Mouse (Mus musculus): ENCODE data around the gene Btbd8. TPM values are rescaled to one million over a fixed set of nuclear protein-coding genes. Genes with fewer than 3 reads are reported as not detected.

The Btbd8 gene
- polyA plus RNA-seq (2012; ENCODE audit: insufficient read depth, insufficient read length, missing spikeins) = 2.5 and 3.8 TPM in 2 replicates

GRCm38 (mm10) chr5:107437464-107438281 lies at the start of gene Btbd8:
TSS of gene Btbd8 (plus strand) at chr5:107437997.
- peaks cover 6% of the 10 kb centered on the region for H3K4me1 ChIP-seq (ENCODE audit: control insufficient read depth, insufficient read depth, low read length)
- H3K27ac ChIP-seq (ENCODE audit: insufficient read depth, low read depth, low read length) = peak within 1 kb of the TSS; percentile 43
- peak within 1 kb of the TSS; percentile 77 for H3K4me3 ChIP-seq (ENCODE audit: insufficient read depth, low read length)
- TF ChIP-seq POLR2A (IDR thresholded peaks at IDR 0.05; ENCODE audit: borderline replicate concordance, low read depth, low read length) = no peak
- no peak for TF ChIP-seq CTCF (IDR thresholded peaks at IDR 0.05; ENCODE audit: low read depth, low read length)

- TF ChIP-seq CTCF (IDR thresholded peaks at IDR 0.05; ENCODE audit: low read depth, low read length) (no peak), POLR2A (IDR thresholded peaks at IDR 0.05; ENCODE audit: borderline replicate concordance, low read depth, low read length) (no peak)
- no peak overlapping the region for H3K4me3 ChIP-seq (ENCODE audit: insufficient read depth, low read length)
- H3K27ac ChIP-seq (ENCODE audit: insufficient read depth, low read depth, low read length) = no peak overlapping the region
Observed at GRCm38 (mm10) chr5:107389373-107389772, 48.4 kb upstream of the Btbd8 start.

DNA sequence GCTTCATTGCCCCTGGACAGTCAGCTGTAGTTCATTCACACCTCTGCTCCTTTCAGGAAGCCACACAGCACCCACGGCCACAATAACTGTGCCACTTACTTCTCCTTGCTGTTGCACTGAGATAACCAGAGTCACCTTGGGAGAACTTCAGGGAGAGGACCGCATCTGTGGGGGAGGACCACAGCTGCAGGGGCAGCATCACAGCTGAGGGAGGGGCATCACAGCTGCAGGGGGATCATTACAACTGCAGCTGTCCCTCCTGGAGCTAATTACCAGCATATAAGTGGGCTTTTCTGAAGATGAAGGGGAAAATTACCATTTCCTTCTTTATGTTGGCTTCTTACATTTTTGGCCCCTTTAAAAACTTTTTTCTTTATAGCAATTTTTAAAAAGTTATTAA lies 43.4 kb upstream of the Btbd8 start:
- no peak for TF ChIP-seq CTCF (IDR thresholded peaks at IDR 0.05; ENCODE audit: low read depth, low read length)
- no peak for TF ChIP-seq POLR2A (IDR thresholded peaks at IDR 0.05; ENCODE audit: borderline replicate concordance, low read depth, low read length)
- Histone ChIP-seq H3K4me1 (ENCODE audit: control insufficient read depth, insufficient read depth, low read length) (peaks cover 6% of the 10 kb centered on the region; the same call in 1 of the 2 replicates), H3K4me3 (ENCODE audit: insufficient read depth, low read length) (no peak overlapping the region), H3K27ac (ENCODE audit: insufficient read depth, low read depth, low read length) (no peak overlapping the region)

More at GRCm38 (mm10) chr5:107389373-107389772, 48.4 kb upstream of the Btbd8 start:
- peaks cover 11% of the 10 kb centered on the region for H3K4me1 ChIP-seq (ENCODE audit: control insufficient read depth, insufficient read depth, low read length)

DNA sequence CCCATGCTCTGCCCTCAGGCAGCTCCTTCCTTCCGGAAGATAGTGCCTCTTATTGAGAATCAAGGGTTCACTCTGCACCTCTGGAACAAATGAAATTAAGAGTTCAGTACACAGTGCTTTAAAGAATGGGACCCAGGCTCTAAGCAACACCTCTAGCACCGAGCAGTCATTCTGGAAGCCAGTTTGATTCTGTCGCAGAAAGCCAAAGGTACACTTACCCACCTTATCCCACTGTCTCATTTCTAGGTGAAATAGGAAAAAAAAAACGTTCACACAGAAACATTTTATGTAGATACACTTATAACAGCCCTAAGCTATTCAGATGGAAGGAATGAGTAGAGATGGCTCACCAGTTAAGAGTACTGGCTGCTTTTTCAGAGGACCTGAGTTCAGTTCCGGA lies 35.4 kb upstream of the Btbd8 start, which contains the start of gene Ephx4:
TSS of gene Ephx4 (plus strand) at position 301 of the 400 bp plus-strand sequence.
- no peak within 1 kb of the TSS for H3K27ac ChIP-seq (ENCODE audit: insufficient read depth, low read depth, low read length)
- H3K4me1 ChIP-seq (ENCODE audit: control insufficient read depth, insufficient read depth, low read length) = peaks cover 6% of the 10 kb centered on the region; the same call in 1 of the 2 replicates
- H3K4me3 ChIP-seq (ENCODE audit: insufficient read depth, low read length) = peak within 1 kb of the TSS; percentile 59
- TF ChIP-seq CTCF (IDR thresholded peaks at IDR 0.05; ENCODE audit: low read depth, low read length) (no peak), POLR2A (IDR thresholded peaks at IDR 0.05; ENCODE audit: borderline replicate concordance, low read depth, low read length) (no peak)

GRCm38 (mm10) chr5:107403011-107403946 lies 34.5 kb upstream of the Btbd8 start:
- no peak for TF ChIP-seq CTCF (IDR thresholded peaks at IDR 0.05; ENCODE audit: low read depth, low read length)
- TF ChIP-seq POLR2A (IDR thresholded peaks at IDR 0.05; ENCODE audit: borderline replicate concordance, low read depth, low read length) = no peak
- H3K4me1 ChIP-seq (ENCODE audit: control insufficient read depth, insufficient read depth, low read length) = no peaks in the 10 kb centered on the region
- H3K27ac ChIP-seq (ENCODE audit: insufficient read depth, low read depth, low read length) = no peak overlapping the region
- H3K4me3 ChIP-seq (ENCODE audit: insufficient read depth, low read length) = peak overlapping the region; percentile 59

GRCm38 (mm10) chr5:107403947-107404684 lies 33.7 kb upstream of the Btbd8 start:
- TF ChIP-seq POLR2A (IDR thresholded peaks at IDR 0.05; ENCODE audit: borderline replicate concordance, low read depth, low read length) (no peak), CTCF (IDR thresholded peaks at IDR 0.05; ENCODE audit: low read depth, low read length) (no peak)
- Histone ChIP-seq H3K27ac (ENCODE audit: insufficient read depth, low read depth, low read length) (no peak overlapping the region), H3K4me3 (ENCODE audit: insufficient read depth, low read length) (peak overlapping the region; percentile 59), H3K4me1 (ENCODE audit: control insufficient read depth, insufficient read depth, low read length) (no peaks in the 10 kb centered on the region)

DNA sequence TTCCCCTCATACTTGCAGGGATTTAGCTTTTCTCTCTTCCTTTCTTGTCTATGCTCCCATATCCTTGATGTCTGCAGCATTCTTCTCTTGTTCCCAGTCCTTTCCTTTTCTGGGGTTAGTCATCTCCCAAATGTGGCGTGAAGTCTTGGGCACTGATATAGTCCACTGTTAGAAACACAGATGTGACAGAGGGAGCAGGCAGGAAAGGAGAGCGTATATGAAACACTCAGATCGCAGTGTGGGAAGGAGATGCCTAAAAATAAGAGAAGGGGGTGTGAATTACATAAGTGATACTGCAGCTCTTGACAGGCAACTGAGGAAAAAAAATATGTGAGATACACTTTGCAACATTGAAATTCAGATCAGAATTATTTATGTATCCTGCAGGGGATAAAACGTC lies 32.4 kb upstream of the Btbd8 start:
- TF ChIP-seq CTCF (IDR thresholded peaks at IDR 0.05; ENCODE audit: low read depth, low read length) (no peak), POLR2A (IDR thresholded peaks at IDR 0.05; ENCODE audit: borderline replicate concordance, low read depth, low read length) (no peak)
- Histone ChIP-seq H3K27ac (ENCODE audit: insufficient read depth, low read depth, low read length) (no peak overlapping the region), H3K4me1 (ENCODE audit: control insufficient read depth, insufficient read depth, low read length) (no peaks in the 10 kb centered on the region)

GRCm38 (mm10) chr5:107410305-107410704 lies 27.5 kb upstream of the Btbd8 start:
- Histone ChIP-seq H3K4me1 (ENCODE audit: control insufficient read depth, insufficient read depth, low read length) (0 out of 2 replicates have a peak, but pooled peaks cover 2% of the 10 kb centered on the region), H3K27ac (ENCODE audit: insufficient read depth, low read depth, low read length) (no peak overlapping the region), H3K4me3 (ENCODE audit: insufficient read depth, low read length) (no peak overlapping the region)
- TF ChIP-seq CTCF (IDR thresholded peaks at IDR 0.05; ENCODE audit: low read depth, low read length) (no peak), POLR2A (IDR thresholded peaks at IDR 0.05; ENCODE audit: borderline replicate concordance, low read depth, low read length) (no peak)

More for the DNA sequence above, 32.4 kb upstream of the Btbd8 start:
- H3K4me3 ChIP-seq (ENCODE audit: insufficient read depth, low read length) = no peak overlapping the region

GRCm38 (mm10) chr5:107411326-107411725 lies 26.5 kb upstream of the Btbd8 start:
- Histone ChIP-seq H3K4me1 (ENCODE audit: control insufficient read depth, insufficient read depth, low read length) (0 out of 2 replicates have a peak, but pooled peaks cover 2% of the 10 kb centered on the region), H3K4me3 (ENCODE audit: insufficient read depth, low read length) (no peak overlapping the region), H3K27ac (ENCODE audit: insufficient read depth, low read depth, low read length) (no peak overlapping the region)
- TF ChIP-seq CTCF (IDR thresholded peaks at IDR 0.05; ENCODE audit: low read depth, low read length) (no peak), POLR2A (IDR thresholded peaks at IDR 0.05; ENCODE audit: borderline replicate concordance, low read depth, low read length) (no peak)
